Mouse (Mus musculus) hindbrain, embryonic 15.5 days (tissue): ENCODE data around the gene Matn1. TPM values are rescaled to one million over a fixed set of nuclear protein-coding genes. Genes with fewer than 3 reads are reported as not detected.

Experiments used
- ATAC-seq: fragments of 200-750 bp; cut with Nextera tagmentation; 2 replicates; pipeline ENCODE4 v1.8.0; 2017; ENCODE audit warnings: low read depth, moderate number of reproducible peaks, moderate TSS enrichment; ENCODE audit not compliant: low FRiP score
- H3K27ac ChIP-seq: fragments of 300-500 bp; sonication (generic); replicated peaks from 2 replicates; pipeline ENCODE4 v1.5.1; 2015; ENCODE audit warnings: mild to moderate bottlenecking, inconsistent platforms
- H3K27me3 ChIP-seq: fragments of 300-500 bp; sonication (generic); 2 replicates; pipeline ENCODE4 v1.6.1; 2015; ENCODE audit warnings: control low read depth, inconsistent platforms
- H3K36me3 ChIP-seq: fragments of 300-500 bp; sonication (generic); 2 replicates; pipeline ENCODE4 v1.6.1; 2015; ENCODE audit warnings: control low read depth, inconsistent platforms
- H3K4me1 ChIP-seq: fragments of 300-500 bp; sonication (generic); replicated peaks from 2 replicates; pipeline ENCODE4 v1.6.1; 2015; ENCODE audit warnings: control low read depth, inconsistent platforms
- H3K4me2 ChIP-seq: fragments of 300-500 bp; sonication (generic); 2 replicates; pipeline ENCODE4 v1.6.1; 2015; ENCODE audit warnings: moderate library complexity, mild to moderate bottlenecking, inconsistent platforms
- H3K4me3 ChIP-seq: fragments of 300-500 bp; sonication (generic); 2 replicates; pipeline ENCODE4 v1.5.1; 2015; ENCODE audit warnings: mild to moderate bottlenecking, inconsistent platforms
- H3K9ac ChIP-seq: fragments of 300-500 bp; sonication (generic); 2 replicates; pipeline ENCODE4 v1.6.1; 2015; ENCODE audit warnings: inconsistent platforms
- H3K9me3 ChIP-seq: fragments of 300-500 bp; sonication (generic); 2 replicates; pipeline ENCODE4 v1.6.1; 2016; ENCODE audit warnings: control low read depth, inconsistent platforms
- WGBS: fragments of 180-500 bp; shearing (Covaris S2); methylation state at CpG from one replicate; pipeline ENCODE4 v1.1.7; 2015; 5-methylcytosine and 5-hydroxymethylcytosine counted together
- polyA plus RNA-seq: library from polyadenylated mRNA; unstranded; fragments of >200 nt; fragmentation: Nextera tagmentation; extraction: Ambion mirVana; gene quantifications from 2 replicates; pipeline ENCODE4 v1.2.1, GENCODE M21; 2015

Gene Matn1
- 0.56 and 1.8 TPM in 2 replicates for polyA plus RNA-seq

- Histone ChIP-seq H3K27me3 (0 out of 2 replicates have a peak, but pooled peaks cover 3% of the 10 kb centered on the region), H3K36me3 (no peaks in the 10 kb centered on the region), H3K4me1 (peaks cover 5% of the 10 kb centered on the region; the same call in 1 of the 2 replicates), H3K4me3 (no peak within 1 kb of the TSS), H3K27ac (no peak within 1 kb of the TSS), H3K9ac (no peak within 1 kb of the TSS), H3K9me3 (no peaks in the 10 kb centered on the region), H3K4me2 (no peak within 1 kb of the TSS)
- 56% methylated on average over 6 of the region's 6 CpGs for WGBS
- no peak for ATAC-seq
These were observed at the start of gene Matn1 for GRCm38 (mm10) chr4:130944112-130944511. Gene Matn1 (plus strand): TSS chr4:130944385.

DNA sequence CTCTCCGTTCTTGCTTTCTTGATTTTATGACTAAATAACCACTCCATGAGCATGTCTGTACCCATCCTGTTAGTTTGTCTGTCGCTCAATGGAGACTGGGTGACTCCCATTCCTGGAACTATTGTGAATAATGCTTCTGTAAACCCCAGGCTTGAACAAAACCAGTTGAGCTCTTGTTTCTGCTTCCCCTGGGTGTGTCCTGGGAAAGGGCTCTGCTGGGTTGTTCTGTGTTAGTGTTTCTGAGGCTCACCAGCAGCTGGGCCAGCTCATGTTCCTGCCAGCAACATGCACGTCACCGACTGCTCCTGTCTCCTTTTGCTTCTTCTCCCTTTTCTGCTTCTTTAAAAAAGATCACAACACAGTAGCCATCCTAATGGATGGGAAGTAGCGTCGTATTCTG is 48.5 kb upstream of the Matn1 start:
- Histone ChIP-seq H3K36me3 (no peaks in the 10 kb centered on the region), H3K27ac (no peak overlapping the region), H3K4me3 (no peak overlapping the region), H3K27me3 (no peaks in the 10 kb centered on the region), H3K4me2 (no peak overlapping the region), H3K4me1 (0 out of 2 replicates have a peak, but pooled peaks cover 3% of the 10 kb centered on the region), H3K9me3 (no peaks in the 10 kb centered on the region), H3K9ac (no peak overlapping the region)
- WGBS = 89% methylated on average over 6 of the region's 6 CpGs
- no peak for ATAC-seq

DNA sequence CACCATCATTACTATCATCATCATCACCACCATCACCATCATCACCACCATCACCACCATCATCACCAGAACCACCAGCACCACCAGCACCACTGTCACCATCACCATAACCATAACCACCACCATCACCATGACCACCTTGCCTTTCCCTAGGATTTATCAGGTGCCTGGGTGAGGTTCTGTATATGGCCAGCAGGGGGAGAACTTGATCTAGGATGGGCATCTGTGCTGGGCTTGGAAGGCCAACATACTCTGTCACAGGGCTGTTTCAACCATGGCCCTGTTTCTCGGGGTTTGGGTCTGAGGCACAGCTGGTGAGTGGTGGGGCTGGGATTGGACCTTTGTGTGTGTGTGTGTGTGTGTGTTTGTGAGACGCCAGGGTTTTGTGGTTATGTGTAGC is 47.8 kb upstream of the Matn1 start:
- Histone ChIP-seq H3K36me3 (no peaks in the 10 kb centered on the region), H3K9ac (no peak overlapping the region), H3K4me2 (no peak overlapping the region), H3K27ac (no peak overlapping the region), H3K27me3 (no peaks in the 10 kb centered on the region), H3K9me3 (no peaks in the 10 kb centered on the region), H3K4me1 (0 out of 2 replicates have a peak, but pooled peaks cover 3% of the 10 kb centered on the region), H3K4me3 (no peak overlapping the region)
- WGBS = 77% methylated on average over 2 of the region's 2 CpGs
- no peak for ATAC-seq

- ATAC-seq = no peak
- H3K4me3 ChIP-seq = no peak overlapping the region
- H3K36me3 ChIP-seq = no peaks in the 10 kb centered on the region
- no peaks in the 10 kb centered on the region for H3K9me3 ChIP-seq
- H3K4me1 ChIP-seq = no peaks in the 10 kb centered on the region
- 59% methylated on average over 3 of the region's 3 CpGs for WGBS
- H3K27me3 ChIP-seq = no peaks in the 10 kb centered on the region
- H3K27ac ChIP-seq = no peak overlapping the region
- no peak overlapping the region for H3K9ac ChIP-seq
- no peak overlapping the region for H3K4me2 ChIP-seq
These were observed 44.8 kb upstream of the Matn1 start for GRCm38 (mm10) chr4:130899383-130899781.

DNA sequence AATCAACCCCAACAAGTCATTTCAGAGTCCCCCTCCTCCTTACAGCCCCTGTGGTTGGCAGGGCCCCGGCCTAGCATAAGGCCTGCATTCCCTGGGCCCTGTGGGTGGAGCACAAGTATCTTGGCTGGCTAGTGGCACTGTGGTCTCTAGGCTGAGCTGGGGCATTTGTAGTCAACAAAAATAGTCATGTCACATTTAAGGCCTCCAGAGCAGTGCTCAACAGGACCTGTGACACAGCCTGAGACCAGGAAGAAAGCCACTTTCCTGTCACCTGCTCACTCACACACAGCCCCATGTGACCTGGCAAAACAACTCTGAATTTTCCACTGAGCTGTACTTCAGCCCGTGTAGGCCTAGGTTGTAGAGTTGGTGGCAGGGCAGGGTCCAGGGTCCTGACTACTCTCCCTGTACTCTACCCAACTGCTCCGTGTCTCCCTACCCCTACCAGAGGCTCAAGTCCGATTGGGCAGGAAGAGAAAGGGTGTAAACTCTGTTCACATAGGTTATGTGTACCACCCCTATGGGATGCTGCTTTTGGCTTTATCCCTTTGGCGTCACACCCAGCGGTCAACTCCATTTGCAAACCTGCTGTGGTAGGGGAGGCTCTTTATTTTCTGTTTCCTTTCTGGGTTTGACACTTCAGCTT is 44.3 kb upstream of the Matn1 start:
- Histone ChIP-seq H3K27ac (no peak overlapping the region), H3K27me3 (no peaks in the 10 kb centered on the region), H3K9ac (no peak overlapping the region), H3K4me2 (no peak overlapping the region), H3K4me3 (no peak overlapping the region), H3K36me3 (no peaks in the 10 kb centered on the region), H3K9me3 (no peaks in the 10 kb centered on the region), H3K4me1 (no peaks in the 10 kb centered on the region)
- WGBS = 88% methylated on average over 6 of the region's 6 CpGs
- ATAC-seq = no peak

- Histone ChIP-seq H3K27me3 (no peaks in the 10 kb centered on the region), H3K27ac (no peak overlapping the region), H3K36me3 (no peaks in the 10 kb centered on the region), H3K4me1 (peaks cover 7% of the 10 kb centered on the region), H3K4me3 (no peak overlapping the region), H3K4me2 (no peak overlapping the region), H3K9ac (no peak overlapping the region), H3K9me3 (no peaks in the 10 kb centered on the region)
- no peak for ATAC-seq
- WGBS = 65% methylated on average over 7 of the region's 7 CpGs
These were observed 43.4 kb upstream of the Matn1 start for GRCm38 (mm10) chr4:130900746-130901145.

- Histone ChIP-seq H3K27me3 (no peaks in the 10 kb centered on the region), H3K4me1 (peaks cover 14% of the 10 kb centered on the region), H3K4me3 (no peak overlapping the region), H3K27ac (no peak overlapping the region), H3K4me2 (no peak overlapping the region), H3K36me3 (no peaks in the 10 kb centered on the region), H3K9me3 (no peaks in the 10 kb centered on the region), H3K9ac (no peak overlapping the region)
- WGBS = 60% methylated on average over 8 of the region's 8 CpGs
- ATAC-seq = no peak
These were observed 41.9 kb upstream of the Matn1 start for GRCm38 (mm10) chr4:130902289-130902781.

DNA sequence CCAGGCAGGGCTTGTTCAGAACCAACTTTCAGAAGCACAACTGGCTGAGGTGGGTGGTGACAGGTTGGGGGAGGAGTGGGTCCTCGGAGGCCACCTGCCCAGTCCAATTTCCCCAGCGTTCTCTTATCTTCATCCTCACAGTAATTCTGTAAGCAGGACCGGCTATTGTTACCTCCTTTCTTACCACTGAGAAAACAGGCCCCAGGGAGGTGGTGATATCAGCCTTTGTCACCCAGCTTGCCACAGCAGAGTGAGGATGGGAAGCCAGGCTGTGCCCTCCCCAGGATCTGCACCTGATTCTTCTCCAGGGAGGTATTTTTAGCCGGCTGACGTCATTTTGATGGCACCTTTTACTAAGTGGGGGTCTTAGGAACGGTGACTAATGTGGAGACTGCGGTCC is 39.2 kb upstream of the Matn1 start:
- no peak overlapping the region for H3K4me3 ChIP-seq
- no peak overlapping the region for H3K9ac ChIP-seq
- H3K9me3 ChIP-seq = no peaks in the 10 kb centered on the region

GRCm38 (mm10) chr4:130905882-130906281 is 38.3 kb upstream of the Matn1 start:
- H3K4me1 ChIP-seq = peaks cover 14% of the 10 kb centered on the region
- no peaks in the 10 kb centered on the region for H3K9me3 ChIP-seq
- H3K27me3 ChIP-seq = no peaks in the 10 kb centered on the region
- H3K4me3 ChIP-seq = no peak overlapping the region
- no peak overlapping the region for H3K4me2 ChIP-seq
- H3K27ac ChIP-seq = no peak overlapping the region
- no peaks in the 10 kb centered on the region for H3K36me3 ChIP-seq
- H3K9ac ChIP-seq = no peak overlapping the region
- WGBS = 74% methylated on average over 6 of the region's 6 CpGs
- no peak for ATAC-seq

More for the DNA sequence above, 39.2 kb upstream of the Matn1 start:
- Histone ChIP-seq H3K27ac (no peak overlapping the region), H3K4me1 (peaks cover 14% of the 10 kb centered on the region), H3K27me3 (no peaks in the 10 kb centered on the region), H3K4me2 (no peak overlapping the region), H3K36me3 (no peaks in the 10 kb centered on the region)
- 68% methylated on average over 7 of the region's 7 CpGs for WGBS
- ATAC-seq = no peak

GRCm38 (mm10) chr4:130906296-130906695 is 37.9 kb upstream of the Matn1 start:
- H3K27ac ChIP-seq = no peak overlapping the region
- H3K4me3 ChIP-seq = no peak overlapping the region
- H3K4me1 ChIP-seq = peaks cover 14% of the 10 kb centered on the region
- no peak overlapping the region for H3K4me2 ChIP-seq
- H3K27me3 ChIP-seq = no peaks in the 10 kb centered on the region
- H3K9ac ChIP-seq = no peak overlapping the region
- H3K9me3 ChIP-seq = no peaks in the 10 kb centered on the region
- H3K36me3 ChIP-seq = no peaks in the 10 kb centered on the region
- peak; percentile 45; the same call in 1 of the 2 replicates for ATAC-seq
- WGBS = 24% methylated on average over 8 of the region's 8 CpGs

- WGBS = 73% methylated on average over 19 of the region's 19 CpGs
- no peak overlapping the region for H3K27ac ChIP-seq
- no peak overlapping the region for H3K4me2 ChIP-seq
- no peaks in the 10 kb centered on the region for H3K9me3 ChIP-seq
- H3K9ac ChIP-seq = no peak overlapping the region
- no peaks in the 10 kb centered on the region for H3K36me3 ChIP-seq
- H3K4me3 ChIP-seq = no peak overlapping the region
- no peaks in the 10 kb centered on the region for H3K27me3 ChIP-seq
- H3K4me1 ChIP-seq = peaks cover 14% of the 10 kb centered on the region
- ATAC-seq = no peak
These were observed 36.8 kb upstream of the Matn1 start for GRCm38 (mm10) chr4:130907200-130908069.

DNA sequence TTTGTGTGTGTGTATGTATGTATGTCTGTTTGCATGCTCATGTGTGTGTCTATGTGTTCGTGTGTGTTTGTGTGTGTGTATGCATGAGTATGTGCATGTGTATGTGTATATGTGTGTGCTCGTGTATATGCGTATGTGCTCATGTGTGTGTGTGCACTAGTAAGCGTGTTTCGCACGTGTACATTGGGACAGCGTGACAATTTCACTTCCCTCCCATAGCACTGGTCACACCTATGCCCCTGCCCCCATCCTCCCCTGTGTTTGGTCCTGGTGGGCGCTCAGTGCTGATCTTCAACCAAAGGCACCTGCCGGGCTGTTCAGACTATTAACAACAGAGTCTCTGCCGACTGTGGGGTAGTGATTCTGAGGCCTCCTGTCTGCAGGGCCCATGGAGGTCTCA is 36.1 kb upstream of the Matn1 start:
- no peak overlapping the region for H3K9ac ChIP-seq
- 93% methylated on average over 10 of the region's 10 CpGs for WGBS
- no peaks in the 10 kb centered on the region for H3K27me3 ChIP-seq
- H3K36me3 ChIP-seq = no peaks in the 10 kb centered on the region
- no peaks in the 10 kb centered on the region for H3K9me3 ChIP-seq
- no peak overlapping the region for H3K4me3 ChIP-seq
- peaks cover 14% of the 10 kb centered on the region for H3K4me1 ChIP-seq
- no peak overlapping the region for H3K27ac ChIP-seq
- no peak for ATAC-seq
- no peak overlapping the region for H3K4me2 ChIP-seq
